Mouse (Mus musculus): ENCODE data around the gene Zbtb4.

GRCm38 (mm10) chr11:69758971-69759721 lies 6.6 kb upstream of the Zbtb4 start:
- TF ChIP-seq CTCF (IDR thresholded peaks at IDR 0.05; ENCODE audit: low read depth) (no peak), EP300 (IDR thresholded peaks at IDR 0.05; ENCODE audit: low read depth) (no peak; the same call in 1 of the 2 replicates)

All from heart, postnatal 0 days (tissue).